Mouse (Mus musculus) E14TG2a.4 (cell line): Measurements from ENCODE around the gene Myh11.
"Not testable (repeated sequence)": the region's sequence is repeated elsewhere in the genome, so short reads cannot be mapped to it uniquely, and the experiment has no call there.

ENCODE experiments used
- H3K27me3 ChIP-seq: 2 replicates; pipeline ENCODE4 v1.6.1; 2014; ENCODE audit warnings: low read length, control low read depth; ENCODE audit not compliant: insufficient read depth
- H3K36me3 ChIP-seq: 2 replicates; pipeline ENCODE4 v1.6.1; 2014; ENCODE audit warnings: low read length, control low read depth; ENCODE audit not compliant: insufficient read depth
- H3K4me1 ChIP-seq: replicated peaks from 2 replicates; pipeline ENCODE4 v1.6.1; 2014; ENCODE audit warnings: low read depth, low read length, control low read depth
- H3K4me3 ChIP-seq: replicated peaks from 2 replicates; pipeline ENCODE4 v1.5.1; 2014; ENCODE audit warnings: mild to moderate bottlenecking, low read length
- H3K9me3 ChIP-seq: 2 replicates; pipeline ENCODE4 v1.6.1; 2014; ENCODE audit warnings: low read length, control low read depth
- CTCF ChIP-seq: conservative IDR thresholded peaks from 2 replicates; pipeline ENCODE4 v1.5.1; 2014; ENCODE audit warnings: low read length
- NANOG ChIP-seq: IDR thresholded peaks from 2 replicates; pipeline ENCODE4 v1.6.1; 2014; ENCODE audit warnings: borderline replicate concordance, low read length, mixed read lengths
- POU5F1 ChIP-seq: IDR thresholded peaks from 2 replicates; pipeline ENCODE4 v1.6.1; 2014; ENCODE audit warnings: low read length, borderline replicate concordance

The Myh11 gene

GRCm38 (mm10) chr16:14166490-14166889 lies 124.7 kb downstream of the Myh11 start:
- H3K4me1 ChIP-seq = peaks cover 67% of the 10 kb centered on the region
- no peaks in the 10 kb centered on the region for H3K27me3 ChIP-seq
- H3K36me3 ChIP-seq = peaks cover 59% of the 10 kb centered on the region
- no peak for TF ChIP-seq CTCF
- TF ChIP-seq POU5F1 = no peak
- TF ChIP-seq NANOG = no peak
- no peaks in the 10 kb centered on the region for H3K9me3 ChIP-seq
- H3K4me3 ChIP-seq = no peak overlapping the region

GRCm38 (mm10) chr16:14163731-14164130 lies 127.4 kb downstream of the Myh11 start:
- H3K27me3 ChIP-seq = no peaks in the 10 kb centered on the region
- H3K9me3 ChIP-seq = no peaks in the 10 kb centered on the region
- peaks cover 31% of the 10 kb centered on the region for H3K36me3 ChIP-seq
- H3K4me3 ChIP-seq = peak overlapping the region; percentile 89
- H3K4me1 ChIP-seq = peaks cover 66% of the 10 kb centered on the region
- TF ChIP-seq CTCF (no peak), POU5F1 (no peak), NANOG (no peak)

- peaks cover 65% of the 10 kb centered on the region for H3K4me1 ChIP-seq
- H3K4me3 ChIP-seq = peak within 1 kb of the TSS; percentile 89
- TF ChIP-seq CTCF = no peak
- no peak for TF ChIP-seq NANOG
- no peak for TF ChIP-seq POU5F1
- H3K36me3 ChIP-seq = peaks cover 24% of the 10 kb centered on the region
- no peaks in the 10 kb centered on the region for H3K27me3 ChIP-seq
- H3K9me3 ChIP-seq = no peaks in the 10 kb centered on the region
Observed at GRCm38 (mm10) chr16:14162988-14163416, 128.2 kb downstream of the Myh11 start, which contains the start of the genes Nde1 and Marf1. Gene Nde1 (plus strand): TSS chr16:14163275. Gene Marf1 (minus strand): TSS chr16:14163351.

- Histone ChIP-seq H3K9me3 (no peaks in the 10 kb centered on the region), H3K36me3 (peaks cover 14% of the 10 kb centered on the region), H3K27me3 (no peaks in the 10 kb centered on the region), H3K4me1 (peaks cover 55% of the 10 kb centered on the region), H3K4me3 (no peak overlapping the region)
- TF ChIP-seq CTCF = no peak
- no peak for TF ChIP-seq POU5F1
- TF ChIP-seq NANOG = no peak
Observed at GRCm38 (mm10) chr16:14160941-14161340, 130.2 kb downstream of the Myh11 start.

GRCm38 (mm10) chr16:14159746-14160131 lies 131.4 kb downstream of the Myh11 start:
- Histone ChIP-seq H3K36me3 (peaks cover 12% of the 10 kb centered on the region), H3K4me3 (peak overlapping the region; percentile 91), H3K27me3 (no peaks in the 10 kb centered on the region), H3K4me1 (peaks cover 43% of the 10 kb centered on the region), H3K9me3 (no peaks in the 10 kb centered on the region)
- no peak for TF ChIP-seq NANOG
- TF ChIP-seq POU5F1 = no peak
- peak; percentile 91 for TF ChIP-seq CTCF

GRCm38 (mm10) chr16:14158936-14159745 lies 132.0 kb downstream of the Myh11 start:
- H3K9me3 ChIP-seq = no peaks in the 10 kb centered on the region
- peaks cover 37% of the 10 kb centered on the region for H3K4me1 ChIP-seq
- peaks cover 16% of the 10 kb centered on the region for H3K36me3 ChIP-seq
- peak overlapping the region; percentile 96 for H3K4me3 ChIP-seq
- no peak for TF ChIP-seq CTCF
- no peak for TF ChIP-seq POU5F1
- TF ChIP-seq NANOG = no peak
- H3K27me3 ChIP-seq = no peaks in the 10 kb centered on the region

GRCm38 (mm10) chr16:14158536-14158935 lies 132.6 kb downstream of the Myh11 start:
- Histone ChIP-seq H3K36me3 (peaks cover 22% of the 10 kb centered on the region), H3K9me3 (no peaks in the 10 kb centered on the region), H3K4me1 (peaks cover 32% of the 10 kb centered on the region), H3K4me3 (peak overlapping the region; percentile 96), H3K27me3 (no peaks in the 10 kb centered on the region)
- TF ChIP-seq NANOG = no peak
- TF ChIP-seq CTCF = no peak
- no peak for TF ChIP-seq POU5F1

- no peaks in the 10 kb centered on the region for H3K9me3 ChIP-seq
- H3K36me3 ChIP-seq = peaks cover 44% of the 10 kb centered on the region
- H3K27me3 ChIP-seq = no peaks in the 10 kb centered on the region
- TF ChIP-seq POU5F1 (no peak), NANOG (no peak), CTCF (no peak)
- no peak overlapping the region for H3K4me3 ChIP-seq
- peaks cover 22% of the 10 kb centered on the region for H3K4me1 ChIP-seq
Observed at GRCm38 (mm10) chr16:14156312-14156711, 134.9 kb downstream of the Myh11 start.

GRCm38 (mm10) chr16:14155638-14156037 lies 135.5 kb downstream of the Myh11 start:
- not testable (repeated sequence) for H3K9me3 ChIP-seq, H3K4me3 ChIP-seq, H3K27me3 ChIP-seq
- Histone ChIP-seq H3K36me3 (peaks cover 51% of the 10 kb centered on the region), H3K4me1 (peaks cover 22% of the 10 kb centered on the region)
